Mouse (Mus musculus) MEL (cell line): Measurements from ENCODE around the gene Nmnat3.

ENCODE experiments used
- CHD2 ChIP-seq: IDR thresholded peaks from 2 replicates; pipeline ENCODE4 v1.6.1; 2011; ENCODE audit warnings: low read length, improper control_type of control experiment
- CTCF ChIP-seq, 3 experiments: IDR thresholded peaks in 2 of 3; conservative IDR thresholded peaks in 1 of 3; 2 replicates each; pipeline ENCODE4 v1.5.1; 2011 to 2012; ENCODE audit warnings: low read length in 3 of 3, low read depth in 2 of 3, mild to moderate bottlenecking in 2 of 3, improper control_type of control experiment in 1 of 3, inconsistent platforms in 1 of 3, mixed read lengths in 1 of 3, moderate library complexity in 1 of 3; ENCODE audit not compliant: control insufficient read depth in 1 of 3, insufficient read depth in 1 of 3, poor library complexity in 1 of 3, severe bottlenecking in 1 of 3
- GABPA ChIP-seq: IDR thresholded peaks from 2 replicates; pipeline ENCODE4 v1.6.1; 2012; ENCODE audit warnings: low read depth, mild to moderate bottlenecking, inconsistent platforms, low read length, improper control_type of control experiment, moderate library complexity
- MAZ ChIP-seq: IDR thresholded peaks from 2 replicates; pipeline ENCODE4 v1.6.1; 2012; ENCODE audit warnings: low read depth, mild to moderate bottlenecking, inconsistent platforms, low read length, improper control_type of control experiment
- MYC ChIP-seq: IDR thresholded peaks from 2 replicates; pipeline ENCODE4 v1.6.1; 2011; ENCODE audit warnings: low read depth, mild to moderate bottlenecking, low read length, improper control_type of control experiment, moderate library complexity
- NRF1 ChIP-seq: IDR thresholded peaks from 2 replicates; pipeline ENCODE4 v1.6.1; 2014; ENCODE audit warnings: low read depth, mild to moderate bottlenecking, inconsistent platforms, low read length, improper control_type of control experiment, moderate library complexity; ENCODE audit not compliant: poor library complexity, insufficient read depth, severe bottlenecking
- POLR2A ChIP-seq, 2 experiments: IDR thresholded peaks; 2 replicates each; pipeline ENCODE4 v1.6.1; 2011 to 2012; ENCODE audit warnings: low read length in 2 of 2, mild to moderate bottlenecking in 2 of 2, control low read depth in 1 of 2, improper control_type of control experiment in 1 of 2, low read depth in 1 of 2, moderate library complexity in 1 of 2; ENCODE audit not compliant: control insufficient read depth in 1 of 2, insufficient read depth in 1 of 2, poor library complexity in 1 of 2
- TAL1 ChIP-seq: IDR thresholded peaks from 2 replicates; pipeline ENCODE4 v1.6.1; 2012; ENCODE audit warnings: mild to moderate bottlenecking, inconsistent platforms, low read length, moderate library complexity, mixed read lengths
- TCF12 ChIP-seq: IDR thresholded peaks from 2 replicates; pipeline ENCODE4 v1.6.1; 2014; ENCODE audit warnings: low read depth, mild to moderate bottlenecking, inconsistent platforms, low read length, improper control_type of control experiment, moderate library complexity
- ZNF384 ChIP-seq: IDR thresholded peaks from 2 replicates; pipeline ENCODE4 v1.6.1; 2012; ENCODE audit warnings: low read depth, mild to moderate bottlenecking, inconsistent platforms, low read length, improper control_type of control experiment

GRCm38 (mm10) chr9:98375329-98376170 lies 88.3 kb downstream of the Nmnat3 start:
- TF ChIP-seq TCF12 (no peak), CTCF (IDR thresholded peaks at IDR 0.05 in 2 of 3, conservative IDR thresholded peaks at IDR 0.05 in 1 of 3; ENCODE audit: control insufficient read depth in 1 of 3, insufficient read depth in 1 of 3, low read depth in 2 of 3, low read length in 3 of 3, poor library complexity in 1 of 3, severe bottlenecking in 1 of 3) (no peak), GABPA (no peak), TAL1 (no peak), POLR2A (IDR thresholded peaks at IDR 0.05; ENCODE audit: control insufficient read depth in 1 of 2, insufficient read depth in 1 of 2, low read depth in 1 of 2, low read length in 2 of 2, poor library complexity in 1 of 2) (no peak), CHD2 (no peak), NRF1 (no peak), MAZ (no peak), MYC (no peak), ZNF384 (no peak)
